13 mouse cellular contexts compared by ENCODE assay signal in the genomic region with DNA sequence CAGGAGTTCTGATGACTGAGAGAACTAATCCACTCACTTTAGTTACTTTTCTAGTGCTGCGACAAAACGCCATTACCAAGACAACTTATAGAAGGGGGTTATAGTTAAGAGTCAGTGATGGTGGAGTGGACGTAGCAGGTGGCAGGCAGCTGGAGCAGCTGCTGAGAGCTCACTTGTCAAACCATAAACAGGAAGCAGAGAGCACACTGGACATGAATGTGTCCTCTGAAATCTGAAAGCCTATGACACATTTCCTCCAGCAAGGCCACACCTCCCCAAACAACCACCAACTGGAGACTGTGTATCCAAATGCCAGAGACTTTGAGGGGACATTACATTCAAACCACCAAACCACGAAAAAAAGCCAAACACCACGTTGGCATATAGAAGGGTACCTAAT. TPM values are rescaled to one million over a fixed set of nuclear protein-coding genes. Genes with fewer than 3 reads are reported as not detected.
DNase-seq lines count a peak whose midpoint lies in the region; ATAC-seq and TF ChIP-seq lines count a peak whose summit lies in the region.
"Had no signal": no experiment of that assay in that cellular context is flagged by ENCODE, and none has a peak within 500 bp of the region (broad histone marks: within the 10 kb centered on the region; RNA-seq: fewer than 3 reads in every experiment).

No protein-coding gene starts in this region.

- no peak for ATAC-seq in liver, embryonic 12.5 days
- peak; percentile 69 for ATAC-seq in lung, embryonic 14.5 days (ENCODE audit: insufficient read depth)

- peak; percentile 89 for DNase-seq in heart, adult 11 months
- DNase-seq in heart, postnatal 36 days: no peak
- peak; percentile 12 for DNase-seq in liver, adult 2 months (ENCODE audit: extremely low read depth, low read depth, low spot score)
- peak; percentile 68 for DNase-seq in lung, embryonic 14.5 days
- no peak for DNase-seq in right cerebral cortex, adult 2 months (ENCODE audit: low spot score in 2 of 2)
- DNase-seq in thymus, postnatal 14 days: no peak
- no peak for DNase-seq in cerebellum, adult 9-11 months
- DNase-seq: liver had no signal

- no peak for TF ChIP-seq CTCF in liver, adult 2 months (IDR thresholded peaks at IDR 0.05; ENCODE audit: low read depth, low read length)
- TF ChIP-seq CTCF in lung, embryonic 14.5 days (IDR thresholded peaks at IDR 0.05; ENCODE audit: low read depth): no peak

- no peak overlapping the region for H3K27ac ChIP-seq in liver, adult 2 months (replicated peaks; ENCODE audit: insufficient read depth, low read depth, low read length)
- H3K27ac ChIP-seq in liver, embryonic 12.5 days: no peak overlapping the region
- no peak overlapping the region for H3K27ac ChIP-seq in lung, embryonic 14.5 days (ENCODE audit: low read depth)
- H3K27ac ChIP-seq: hindbrain, embryonic 15.5 days; kidney, postnatal 0 days had no signal

- no peak overlapping the region for H3K4me2 ChIP-seq in liver, embryonic 12.5 days
- no peak overlapping the region for H3K4me2 ChIP-seq in lung, embryonic 14.5 days
- H3K4me2 ChIP-seq: hindbrain, embryonic 15.5 days had no signal

- no peaks in the 10 kb centered on the region for H3K9me3 ChIP-seq in liver, embryonic 12.5 days (replicated peaks)
- no peaks in the 10 kb centered on the region for H3K9me3 ChIP-seq in lung, embryonic 14.5 days (ENCODE audit: low read depth, low read length)
- H3K9me3 ChIP-seq: hindbrain, embryonic 15.5 days had no signal

- H3K79me2 ChIP-seq in liver, adult 2 months (ENCODE audit: control insufficient read depth, insufficient read depth, low read length): no peaks in the 10 kb centered on the region

- intact Hi-C loops in heart, postnatal 36 days (cut with DNase I): no loop called here

- WGBS in liver, adult 2 months: 64% methylated on average over 5 of the region's 5 CpGs
- WGBS in liver, embryonic 12.5 days (ENCODE audit: insufficient replicate concordance): 49% methylated on average over 5 of the region's 5 CpGs
- 63% methylated on average over 5 of the region's 5 CpGs for WGBS in lung, embryonic 14.5 days

- H3K4me1 ChIP-seq in liver, adult 2 months (ENCODE audit: control insufficient read depth, insufficient read depth, low read length): peaks cover 15% of the 10 kb centered on the region
- no peaks in the 10 kb centered on the region for H3K4me1 ChIP-seq in liver, embryonic 12.5 days
- no peaks in the 10 kb centered on the region for H3K4me1 ChIP-seq in lung, embryonic 14.5 days (ENCODE audit: insufficient read depth)

- no peak overlapping the region for H3K9ac ChIP-seq in liver, adult 2 months (ENCODE audit: low read depth, low read length)
- H3K9ac ChIP-seq in liver, embryonic 12.5 days: no peak overlapping the region
- no peak overlapping the region for H3K9ac ChIP-seq in lung, embryonic 14.5 days
- H3K9ac ChIP-seq: hindbrain, embryonic 15.5 days had no signal

- no peak for TF ChIP-seq POLR2A in liver, adult 2 months (IDR thresholded peaks at IDR 0.05; ENCODE audit: extremely low read depth, insufficient read depth, low read length)

- no peak overlapping the region for H3K4me3 ChIP-seq in liver, adult 2 months (ENCODE audit: insufficient read depth, low read depth, low read length)
- no peak overlapping the region for H3K4me3 ChIP-seq in liver, embryonic 12.5 days
- H3K4me3 ChIP-seq in lung, embryonic 14.5 days (ENCODE audit: low read depth, low read length): no peak overlapping the region
- H3K4me3 ChIP-seq: hindbrain, embryonic 15.5 days had no signal

- H3K36me3 ChIP-seq in liver, adult 2 months (ENCODE audit: control insufficient read depth, insufficient read depth, low read length): no peaks in the 10 kb centered on the region
- H3K36me3 ChIP-seq in liver, embryonic 12.5 days: no peaks in the 10 kb centered on the region
- no peaks in the 10 kb centered on the region for H3K36me3 ChIP-seq in lung, embryonic 14.5 days (ENCODE audit: insufficient read depth)
- H3K36me3 ChIP-seq: hindbrain, embryonic 15.5 days had no signal

- H3K27me3 ChIP-seq in liver, adult 2 months (ENCODE audit: control insufficient read depth, insufficient read depth, low read length): no peaks in the 10 kb centered on the region
- no peaks in the 10 kb centered on the region for H3K27me3 ChIP-seq in liver, embryonic 12.5 days (replicated peaks)
- H3K27me3 ChIP-seq in lung, embryonic 14.5 days (ENCODE audit: insufficient read depth, low read length): no peaks in the 10 kb centered on the region
- H3K27me3 ChIP-seq: hindbrain, embryonic 15.5 days had no signal

RNA-seq across cellular contexts. Expression of a gene that starts 17.8 kb away (rescaled TPM):
- total RNA-seq in heart, postnatal 36 days (2021): not detected
- 0.07 and 0.09 TPM in 2 replicates for total RNA-seq in liver, adult 2 months (2014; rRNA removed)
- polyA plus RNA-seq in liver, adult 2 months (2012; rRNA removed): not detected in 2 replicates
- 0.10 and 0.22 TPM in 2 replicates for polyA plus RNA-seq in liver, embryonic 12.5 days (2016; fragmentation: Nextera tagmentation; extraction: Ambion mirVana)
- polyA plus RNA-seq in lung, embryonic 14.5 days (2014; fragmentation: Nextera tagmentation; extraction: Ambion mirVana): 0.14 and 0.20 TPM in 2 replicates
- total RNA-seq: gastrocnemius, adult 8-10 months; megakaryocyte-erythroid progenitor cell, adult 5-6 weeks had no signal

Comparison
In these comparisons a context has a peak if more than half of its experiments do, and no peak if none do; other contexts are left out.
1. DNase-seq: peak in heart, adult 11 months (single experiment), liver, adult 2 months (single experiment) and lung, embryonic 14.5 days (single experiment); none in heart, postnatal 36 days (0 of 2), right cerebral cortex, adult 2 months (0 of 2), thymus, postnatal 14 days (single experiment) and cerebellum, adult 9-11 months (single experiment).